Mouse (Mus musculus) large intestine, adult 2 months (tissue): ENCODE data around the gene Fcho1. TPM values are rescaled to one million over a fixed set of nuclear protein-coding genes. Genes with fewer than 3 reads are reported as not detected.

Experiments
- DNase-seq: peaks from one replicate; pipeline ENCODE4 v3.0.0-alpha.2; 2012; ENCODE audit warnings: low read depth, low spot score
- WGBS: fragments of 180-500 bp; shearing (Covaris S2); methylation state at CpG from one replicate; pipeline ENCODE4 v1.1.7; 2018; 5-methylcytosine and 5-hydroxymethylcytosine counted together
- polyA plus RNA-seq: library from polyadenylated mRNA; depleted of rRNA; stranded (reverse); fragments of >200 nt; gene quantifications from 2 replicates; pipeline ENCODE4 v1.2.3, GENCODE M21; 2012

Fcho1 gene
- polyA plus RNA-seq, 1 experiment: 16.9 TPM

DNA sequence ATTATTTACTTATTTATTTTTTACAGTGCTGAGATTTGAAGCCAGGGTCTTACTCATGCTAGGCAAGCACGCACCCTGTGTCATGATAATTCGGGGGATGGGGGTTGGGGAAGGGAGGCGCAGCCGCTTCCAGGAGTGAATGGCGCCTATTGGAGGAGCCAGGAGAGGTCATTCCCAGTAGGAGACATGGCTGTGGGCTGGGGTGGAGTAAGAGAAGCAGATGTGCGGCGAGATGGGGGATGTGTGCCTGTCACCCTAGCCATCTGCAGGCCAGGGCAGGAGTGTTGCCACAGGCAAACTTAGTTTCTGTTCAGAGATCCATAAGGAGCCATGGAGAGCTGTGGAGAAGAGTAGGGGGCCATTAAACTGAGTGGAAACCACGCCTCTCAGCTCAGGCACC, 37.9 kb downstream of the Fcho1 start:
- DNase-seq: no peak
- 23% methylated on average over 8 of the region's 8 CpGs for WGBS

DNA sequence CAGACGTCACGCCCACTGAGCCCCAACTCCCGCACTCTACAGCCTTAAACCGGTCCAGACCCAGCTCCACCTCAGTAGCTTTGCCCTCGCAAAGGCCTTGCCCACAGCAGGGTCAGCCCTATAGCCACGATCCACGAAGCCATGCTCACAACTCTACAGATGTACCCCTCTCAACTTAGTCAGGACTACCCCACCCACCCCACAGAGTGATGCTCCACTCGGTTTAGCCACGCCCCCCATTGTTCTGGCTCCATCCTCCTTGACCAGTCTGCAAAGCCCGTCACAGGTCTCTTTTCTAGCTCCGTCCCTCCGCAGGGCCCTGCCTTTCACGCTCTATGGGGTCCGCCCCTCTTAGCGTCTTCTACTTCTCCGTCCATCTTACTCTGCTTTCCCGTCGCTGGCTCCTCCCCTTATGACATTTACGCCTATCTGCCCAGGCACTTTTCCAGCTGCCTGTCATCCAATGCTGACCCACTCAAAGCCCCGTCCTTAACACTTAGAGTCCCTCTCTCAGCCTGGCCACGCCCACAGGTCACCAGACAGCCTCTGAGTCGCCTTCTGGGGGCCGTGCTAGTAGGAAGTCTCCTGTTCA, 39.3 kb downstream of the Fcho1 start:
- 23% methylated on average over 23 of the region's 23 CpGs for WGBS

DNA sequence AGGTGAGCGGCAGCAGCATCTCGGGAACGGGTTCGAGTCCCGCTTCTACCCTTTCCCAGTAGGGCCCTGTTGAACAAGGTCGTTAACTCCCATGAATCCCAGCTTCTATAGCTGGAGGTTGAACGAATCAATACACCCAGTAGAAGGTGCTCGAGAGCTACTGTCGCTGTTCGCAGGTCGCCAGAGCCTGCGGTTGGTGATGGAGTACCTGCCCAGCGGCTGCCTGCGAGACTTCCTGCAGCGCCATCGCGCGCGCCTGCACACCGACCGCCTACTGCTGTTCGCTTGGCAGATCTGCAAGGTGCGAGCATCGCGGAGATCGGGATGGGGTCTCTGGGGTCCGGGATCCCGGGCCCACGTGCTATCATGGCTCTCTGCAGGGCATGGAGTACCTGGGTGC, 39.9 kb downstream of the Fcho1 start:
- WGBS: 20% methylated on average over 29 of the region's 29 CpGs
- no peak for DNase-seq

More for the DNA sequence above, 39.3 kb downstream of the Fcho1 start:
- DNase-seq: no peak

DNA sequence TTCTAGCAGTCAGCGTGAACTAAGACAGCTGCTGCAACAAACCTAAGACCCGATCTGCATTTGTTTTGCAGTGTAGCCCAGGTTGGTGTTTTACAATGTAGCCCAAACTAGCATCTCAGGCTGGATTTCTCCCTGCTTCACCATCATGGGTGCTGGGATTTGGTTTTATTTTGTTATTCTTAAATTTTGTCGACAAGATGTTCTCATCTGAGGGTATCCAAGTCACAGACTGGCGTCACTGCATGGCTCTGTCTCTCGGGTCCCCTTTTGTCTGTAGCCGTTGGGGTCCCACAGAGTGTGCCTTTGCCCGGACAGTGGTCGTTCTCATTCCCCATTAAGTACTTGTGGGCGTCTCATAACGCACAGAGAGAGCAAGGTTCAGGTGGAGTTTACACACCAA, 40.8 kb downstream of the Fcho1 start:
- no peak for DNase-seq
- 52% methylated on average over 10 of the region's 10 CpGs for WGBS

DNA sequence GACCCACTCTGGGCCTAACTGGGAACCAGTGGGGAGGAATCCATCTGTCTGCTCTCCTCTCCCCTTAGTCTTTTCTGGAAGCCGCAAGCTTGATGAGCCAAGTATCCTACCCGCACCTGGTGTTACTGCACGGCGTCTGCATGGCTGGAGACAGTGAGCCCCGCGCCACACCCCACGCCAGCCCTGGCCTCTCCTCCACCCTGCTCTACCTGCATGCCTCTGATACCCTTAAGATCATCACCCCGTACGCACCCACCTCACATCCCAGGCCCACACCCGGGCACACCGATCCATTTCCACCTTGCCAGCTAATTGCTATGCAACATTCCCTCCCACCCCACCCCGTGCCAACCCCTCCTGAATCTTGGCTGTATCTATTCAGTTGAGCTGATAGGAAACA, 42.7 kb downstream of the Fcho1 start:
- 86% methylated on average over 12 of the region's 12 CpGs for WGBS
- no peak for DNase-seq

DNA sequence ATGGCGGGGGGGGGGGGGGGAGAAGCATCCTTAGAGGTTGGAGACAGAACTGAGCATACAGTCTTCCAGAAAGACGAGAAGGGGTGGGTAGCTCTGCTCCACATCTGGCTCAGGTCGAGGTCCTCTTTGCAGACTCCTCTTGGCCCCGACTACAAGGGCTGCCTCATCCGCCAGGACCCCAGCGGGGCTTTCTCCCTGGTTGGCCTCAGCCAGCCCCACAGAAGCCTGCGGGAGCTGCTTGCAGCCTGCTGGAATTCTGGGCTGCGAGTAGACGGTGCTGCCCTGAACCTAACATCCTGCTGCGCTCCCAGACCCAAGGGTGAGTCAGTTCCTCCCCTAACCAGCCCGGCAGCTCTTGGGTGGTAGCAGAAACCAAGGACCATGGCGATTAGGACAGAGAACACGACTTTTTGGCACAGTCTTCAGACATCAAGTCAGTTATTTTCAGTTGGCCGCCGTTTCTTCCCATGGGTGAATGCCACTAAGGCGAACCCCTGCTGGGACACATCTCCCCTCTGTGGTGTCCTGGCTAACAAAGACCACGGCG, 44.1 kb downstream of the Fcho1 start:
- WGBS: 70% methylated on average over 18 of the region's 18 CpGs
- no peak for DNase-seq

DNA sequence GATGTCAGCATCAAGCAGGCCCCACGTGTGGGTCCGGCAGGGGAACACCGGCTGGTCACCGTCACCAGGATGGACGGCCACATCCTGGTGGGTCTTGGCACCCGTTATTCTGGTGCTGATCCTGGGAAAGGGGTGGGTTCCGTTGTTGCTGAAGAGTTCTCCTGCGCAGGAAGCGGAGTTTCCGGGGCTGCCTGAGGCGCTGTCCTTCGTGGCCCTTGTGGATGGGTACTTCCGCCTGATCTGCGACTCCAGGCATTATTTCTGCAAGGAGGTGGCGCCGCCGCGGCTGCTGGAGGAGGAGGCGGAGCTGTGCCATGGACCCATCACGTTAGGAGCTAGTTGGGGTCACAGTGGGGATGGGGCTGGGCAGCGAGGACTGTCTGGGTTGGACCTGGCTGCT, 45.0 kb downstream of the Fcho1 start:
- 77% methylated on average over 21 of the region's 21 CpGs for WGBS
- DNase-seq: no peak

DNA sequence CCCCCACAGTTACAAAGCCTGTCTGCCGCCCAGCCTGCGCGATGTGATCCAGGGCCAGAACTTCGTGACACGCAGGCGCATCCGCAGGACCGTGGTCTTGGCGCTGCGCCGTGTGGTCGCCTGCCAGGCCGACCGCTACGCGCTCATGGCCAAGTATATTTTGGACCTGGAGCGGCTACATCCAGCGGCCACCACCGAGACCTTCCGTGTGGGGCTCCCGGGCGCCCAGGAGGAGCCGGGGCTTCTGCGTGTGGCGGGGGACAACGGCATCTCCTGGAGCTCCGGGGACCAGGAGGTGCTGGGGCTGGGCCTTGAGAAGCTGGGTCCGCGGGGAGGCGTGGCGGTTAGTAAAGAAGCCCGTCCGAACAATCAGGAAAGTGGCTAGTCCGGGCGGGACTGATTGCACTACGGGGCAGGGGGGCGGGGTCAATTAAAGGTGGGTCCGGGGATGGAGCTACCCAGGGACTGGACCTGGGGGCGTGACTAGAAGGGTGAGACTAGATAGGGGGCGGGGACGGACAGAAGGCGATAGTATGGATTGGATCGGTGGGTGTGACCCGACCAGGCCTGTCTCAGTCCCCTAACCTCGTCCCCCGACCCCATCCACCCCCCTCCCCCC, 45.9 kb downstream of the Fcho1 start:
- DNase-seq: no peak
- 51% methylated on average over 46 of the region's 46 CpGs for WGBS

DNA sequence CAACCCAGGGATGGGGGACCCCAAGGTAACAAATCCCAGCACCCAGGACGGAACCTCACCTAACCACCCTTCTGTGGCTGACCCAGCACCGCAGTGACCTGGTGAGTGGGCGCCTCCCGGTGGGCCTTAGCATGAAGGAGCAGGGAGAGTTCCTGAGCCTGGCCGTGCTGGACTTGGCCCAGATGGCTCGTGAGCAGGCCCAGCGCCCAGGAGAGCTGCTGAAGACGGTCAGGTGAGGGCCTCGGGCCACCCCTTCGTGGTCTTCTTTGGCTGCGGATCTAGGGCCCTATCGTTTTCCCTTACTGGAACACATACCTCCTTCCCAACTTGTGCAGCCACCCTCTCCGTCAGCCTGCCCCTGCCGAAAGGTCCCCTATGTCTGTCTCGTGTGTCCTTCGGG, 46.4 kb downstream of the Fcho1 start:
- 81% methylated on average over 16 of the region's 16 CpGs for WGBS
- DNase-seq: no peak

DNA sequence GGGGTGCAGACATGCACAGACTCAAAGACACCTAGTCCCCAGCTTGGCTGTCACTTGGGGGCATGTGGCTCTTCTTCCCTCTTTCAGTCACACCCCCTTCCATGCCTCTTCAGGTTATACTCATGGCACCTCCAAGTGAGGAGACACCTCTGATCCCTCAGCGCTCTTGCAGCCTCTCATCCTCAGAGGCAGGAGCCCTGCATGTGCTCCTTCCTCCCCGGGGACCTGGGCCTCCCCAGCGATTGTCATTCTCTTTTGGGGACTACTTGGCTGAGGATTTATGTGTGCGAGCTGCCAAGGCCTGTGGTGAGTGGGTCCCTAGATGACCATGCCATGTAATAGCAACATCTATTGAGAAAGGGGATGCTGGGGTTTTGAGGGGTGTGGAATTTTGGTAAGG, 47.3 kb downstream of the Fcho1 start:
- WGBS: 72% methylated on average over 4 of the region's 4 CpGs

DNA sequence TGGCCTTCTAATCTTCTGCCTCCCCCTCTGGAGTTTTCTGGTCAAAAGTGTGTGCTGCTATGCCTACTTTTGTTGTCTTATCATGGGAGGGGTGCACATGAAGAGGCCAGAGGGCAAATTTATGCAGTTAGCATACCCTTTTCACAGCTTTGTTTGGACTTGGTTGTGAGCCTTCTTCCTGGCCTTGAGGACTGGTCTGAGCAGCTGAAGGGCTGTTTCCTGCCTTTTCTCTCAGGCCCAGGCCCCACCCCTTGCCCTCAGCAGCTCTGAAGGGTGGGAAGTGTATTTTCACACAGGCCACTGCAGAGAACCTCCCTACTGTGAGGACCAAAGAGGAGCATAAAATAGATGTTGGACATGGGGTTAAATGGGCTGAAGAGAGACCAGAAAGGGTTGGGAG, 48.0 kb downstream of the Fcho1 start:
- no peak for DNase-seq

More for the DNA sequence above, 47.3 kb downstream of the Fcho1 start:
- no peak for DNase-seq

DNA sequence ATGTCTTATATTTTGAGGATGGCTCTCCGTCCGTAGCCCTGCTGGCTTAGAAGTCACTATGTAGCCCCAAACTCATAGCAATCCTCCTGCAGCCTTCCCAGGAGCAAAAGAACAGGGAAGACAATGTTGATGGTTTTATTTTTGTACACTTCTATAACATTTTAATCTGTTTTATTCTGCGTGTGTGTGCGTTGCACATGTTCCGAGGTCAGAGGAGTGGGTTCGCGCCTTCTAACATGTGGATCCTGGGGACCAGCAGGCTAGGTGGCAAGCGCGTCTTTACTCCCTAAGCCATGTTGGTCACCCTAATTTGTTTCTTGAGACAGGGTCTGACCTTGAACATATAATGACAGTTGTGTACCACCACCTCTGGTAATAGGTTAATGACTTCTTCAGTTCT, 48.7 kb downstream of the Fcho1 start:
- DNase-seq: no peak
- WGBS: 48% methylated on average over 9 of the region's 9 CpGs

DNA sequence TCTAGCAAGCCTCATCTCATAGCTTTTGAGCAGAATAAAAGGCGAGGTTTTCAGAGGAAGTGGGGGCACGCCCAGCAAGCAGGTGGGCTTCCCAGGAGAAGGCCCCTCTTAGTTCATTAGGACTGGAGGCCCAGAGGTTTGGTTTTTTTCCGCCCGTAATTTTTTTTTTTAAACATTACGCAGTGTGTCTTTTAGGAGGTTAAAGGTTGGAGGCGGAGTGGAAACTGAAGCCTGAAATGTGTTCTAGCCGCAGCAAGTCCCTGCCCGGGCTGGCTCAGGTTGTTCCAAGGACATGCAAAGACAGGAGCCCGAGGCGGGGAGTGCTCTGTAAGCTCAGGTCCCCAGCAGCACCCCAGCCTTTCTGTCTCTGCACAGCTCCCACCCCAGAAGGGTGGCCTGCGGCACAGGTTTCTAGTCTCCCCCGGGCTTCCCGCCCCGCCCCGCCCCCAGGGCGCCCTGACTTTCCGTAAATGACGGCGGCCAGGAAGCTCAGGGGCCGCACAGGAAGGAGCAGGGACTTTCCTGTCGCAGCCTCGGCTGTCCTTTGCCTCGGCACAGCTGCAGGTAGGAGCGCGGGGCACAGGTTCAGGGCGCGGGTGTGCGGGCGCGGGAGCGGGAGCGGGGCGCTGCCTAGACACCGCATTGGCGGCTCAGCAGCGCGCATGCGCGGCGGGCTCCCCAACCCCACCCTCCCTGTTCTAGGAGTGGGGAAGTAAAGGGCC, 49.3 kb downstream of the Fcho1 start, which contains the start of gene Jak3:
Gene Jak3, plus strand, starts transcription at position 277 of the 722 bp plus-strand sequence.
- 2% methylated on average over 40 of the region's 40 CpGs for WGBS
- DNase-seq: no peak

DNA sequence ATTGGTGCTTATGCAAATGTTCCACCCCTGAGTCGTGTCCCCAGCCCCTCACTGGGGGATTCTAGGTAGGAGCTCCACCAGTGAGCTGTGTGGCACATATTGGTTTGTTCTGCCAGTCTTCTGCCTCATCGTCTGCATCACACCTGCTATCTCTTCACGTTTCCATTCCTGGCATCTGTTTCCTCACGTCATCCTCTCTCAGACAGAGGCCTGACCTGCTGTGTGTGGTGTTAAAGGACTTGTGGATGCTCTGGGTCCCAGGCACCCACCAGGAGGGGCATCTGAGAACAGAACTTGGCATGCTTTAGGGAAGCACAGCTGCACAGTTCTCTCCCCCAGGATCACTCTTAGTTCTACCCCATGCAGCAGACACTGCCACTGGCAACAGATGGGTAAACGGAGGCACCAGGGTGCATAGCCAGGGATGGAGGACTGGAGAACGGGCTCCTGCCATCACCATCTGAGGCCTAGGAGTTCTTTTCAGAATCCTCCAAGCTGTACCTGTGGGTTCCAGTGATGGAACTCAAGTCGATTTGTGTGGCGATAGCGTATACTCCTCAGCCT, 50.0 kb downstream of the Fcho1 start:
- no peak for DNase-seq
- WGBS: 52% methylated on average over 9 of the region's 9 CpGs

DNA sequence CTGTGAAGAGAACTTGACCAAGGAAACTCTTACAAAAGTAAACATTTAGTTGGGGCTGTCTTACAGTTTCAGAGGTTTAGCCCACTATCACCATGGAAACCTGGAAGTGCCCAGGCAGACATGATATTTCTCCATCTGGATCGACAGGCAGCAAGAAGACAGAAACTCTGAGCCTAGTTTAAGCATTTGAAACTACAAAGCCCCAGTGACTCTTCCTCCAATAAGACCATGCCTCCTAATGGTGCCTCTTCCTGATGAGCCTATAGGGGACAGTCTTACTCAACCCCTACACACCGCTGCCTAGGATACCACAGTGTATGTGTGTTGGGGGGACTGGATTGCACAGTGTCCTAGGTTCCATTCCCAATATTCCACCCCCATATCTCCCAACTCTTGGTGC, 51.4 kb downstream of the Fcho1 start:
- DNase-seq: no peak
- 74% methylated on average over 2 of the region's 2 CpGs for WGBS

DNA sequence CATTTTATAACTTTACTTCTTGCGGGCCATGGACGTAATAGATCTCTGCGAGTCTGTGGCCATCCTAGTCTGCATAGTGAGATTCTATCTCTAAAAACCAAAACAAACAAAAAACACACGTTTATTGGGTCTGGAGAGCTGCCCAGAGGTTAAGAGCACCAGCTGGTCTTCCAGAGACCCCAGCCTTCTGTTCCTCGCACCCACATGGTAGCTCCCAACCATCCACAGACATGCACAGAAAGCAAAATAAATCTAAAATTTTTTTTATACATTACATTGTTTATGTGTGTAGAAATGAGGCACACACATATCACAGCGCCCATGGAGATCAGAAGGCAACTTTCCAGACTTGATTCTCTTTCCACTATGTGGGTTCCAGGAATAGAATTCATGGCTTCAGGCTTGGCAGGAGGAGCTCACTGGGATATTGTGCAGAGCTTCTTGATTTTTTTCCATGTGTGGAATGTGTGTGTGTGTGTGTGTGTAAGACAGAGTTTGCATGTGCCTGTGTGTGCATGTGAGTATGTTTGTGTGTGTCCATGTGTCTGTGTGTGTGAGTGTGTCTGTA, 53.3 kb downstream of the Fcho1 start:
- 55% methylated on average over 6 of the region's 6 CpGs for whole genome bisulfite sequencing
- DNase-seq: no peak

DNA sequence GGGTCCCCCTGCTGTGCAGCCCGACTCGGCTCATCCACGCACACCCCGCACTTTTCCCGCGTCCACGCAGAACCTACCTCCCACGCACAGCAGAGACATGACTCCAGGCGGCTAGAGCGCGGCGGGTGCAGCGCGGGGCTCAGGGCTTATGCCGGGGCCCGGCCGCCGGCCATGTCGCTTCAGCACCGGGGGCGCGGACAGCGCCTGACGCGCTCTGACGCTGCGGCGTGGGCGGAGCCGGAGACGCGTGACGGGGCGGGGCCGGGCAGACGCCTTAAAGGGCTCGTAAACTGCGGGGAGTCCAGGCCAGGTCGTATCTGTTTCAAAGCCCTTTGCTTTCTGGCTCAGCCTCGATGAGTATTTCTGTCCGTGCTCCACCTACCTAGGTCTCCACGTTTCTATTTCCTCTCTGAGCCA, 54.0 kb downstream of the Fcho1 start, which contains the start of gene Unc13a:
Gene Unc13a, minus strand, starts transcription at position 209 of the 417 bp plus-strand sequence.
- no peak for DNase-seq
- WGBS: under 1% methylated on average over 42 of the region's 42 CpGs

DNA sequence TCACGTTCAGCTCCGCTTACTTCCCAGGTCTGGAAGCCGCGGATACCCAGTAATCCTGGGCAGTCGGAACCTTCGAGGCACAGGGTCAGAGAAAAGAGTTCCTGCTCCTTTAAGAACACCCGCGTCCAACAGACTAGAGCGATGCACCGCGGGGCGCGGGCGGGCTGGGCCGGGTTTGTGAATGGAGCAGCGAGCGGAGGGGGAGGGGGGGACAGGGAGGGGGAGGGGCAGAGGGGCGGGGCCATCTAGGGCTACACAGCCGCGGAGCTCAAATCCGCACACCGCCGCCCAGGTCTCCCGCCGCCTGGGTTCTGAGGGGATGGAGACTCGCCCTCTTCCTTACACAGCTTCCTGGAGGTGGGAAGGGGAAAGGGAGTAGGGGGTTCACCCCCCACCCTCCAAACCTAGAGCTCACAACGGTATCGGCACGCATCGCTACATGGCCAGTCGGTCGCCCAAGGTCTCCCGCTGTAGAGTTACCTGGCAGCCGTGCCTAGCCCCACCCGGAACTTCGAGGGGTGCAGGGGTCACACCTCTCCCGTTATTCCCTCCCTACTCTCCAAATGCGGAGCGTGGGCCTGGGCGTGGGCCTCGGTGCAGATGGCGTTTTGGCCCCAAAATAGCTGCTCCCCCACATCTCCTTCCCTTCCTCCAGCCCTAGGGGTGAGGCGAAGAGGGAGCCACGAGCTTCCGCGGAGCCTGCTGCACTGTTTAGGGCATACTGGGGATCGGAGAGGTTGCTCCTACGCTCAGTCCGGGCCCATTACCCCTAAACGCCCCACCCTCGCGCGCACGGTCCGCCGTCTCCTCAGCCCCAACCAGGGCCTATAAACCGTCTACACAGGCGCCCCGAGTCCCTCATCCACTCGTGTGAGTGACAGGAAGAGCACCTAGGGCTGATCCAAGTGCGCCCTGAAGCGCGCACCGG, 54.6 kb downstream of the Fcho1 start:
- DNase-seq: no peak
- under 1% methylated on average over 56 of the region's 64 CpGs for WGBS

DNA sequence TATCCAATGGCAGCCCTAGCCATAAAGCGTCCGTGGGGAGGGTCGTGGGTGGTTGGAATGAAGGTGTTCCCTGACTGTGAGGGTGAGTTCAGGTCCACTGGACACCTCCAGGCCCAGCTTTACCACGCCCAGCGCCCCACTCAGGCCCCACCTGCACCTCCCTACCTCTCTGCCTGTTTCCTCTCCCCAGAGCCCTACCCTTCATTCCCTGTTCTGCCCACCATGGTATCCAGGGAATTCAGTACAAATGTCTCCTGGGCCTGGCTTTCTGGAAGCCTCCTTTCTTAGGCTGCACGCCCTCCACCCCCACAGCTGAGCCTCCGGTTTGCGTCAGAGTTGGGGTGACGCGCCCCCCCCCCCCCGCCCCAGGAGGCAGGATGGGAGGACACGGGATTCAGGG, 55.3 kb downstream of the Fcho1 start:
- 15% methylated on average over 12 of the region's 12 CpGs for WGBS
- no peak for DNase-seq
